Mouse (Mus musculus): ENCODE results near the gene Hes7.

DNA sequence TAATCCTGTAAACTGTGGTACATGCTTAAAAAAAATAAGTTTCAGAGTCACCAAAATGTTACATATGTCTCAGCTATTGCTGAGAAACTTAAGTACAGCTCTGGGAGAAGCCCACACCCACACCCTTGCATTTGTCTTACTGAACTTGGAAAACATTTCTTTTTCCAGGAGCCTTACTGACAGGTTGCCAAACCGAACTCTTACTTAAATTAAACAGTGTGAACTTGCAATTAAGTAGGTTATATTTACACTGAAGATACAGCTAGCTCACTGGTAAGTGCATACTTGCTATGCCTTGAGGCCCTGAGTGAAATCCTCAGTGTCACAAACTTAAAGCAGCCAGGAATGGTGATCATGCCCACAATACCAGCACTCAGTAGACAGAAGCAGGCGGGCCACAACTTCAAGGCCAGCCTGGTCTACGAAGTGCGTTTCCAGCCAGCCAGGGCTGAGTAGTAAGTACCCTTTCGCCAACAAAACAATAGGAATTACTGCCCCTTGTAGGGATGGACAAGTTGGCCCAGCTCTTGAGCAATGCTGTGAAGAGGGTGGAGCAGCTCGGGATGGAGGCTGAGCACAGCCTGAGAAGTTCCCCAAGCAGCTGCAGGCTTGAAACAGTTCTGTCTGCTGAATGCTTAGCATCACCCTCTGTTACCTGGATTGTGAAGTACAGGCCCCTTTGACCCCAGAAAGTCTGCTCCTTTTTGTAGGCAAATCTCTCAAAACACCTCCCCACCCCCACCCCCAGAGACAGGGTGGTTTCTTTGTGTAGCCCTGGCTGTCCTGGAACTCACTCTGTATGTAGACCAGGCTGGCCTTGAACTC is 46.0 kb upstream of the Hes7 start:
- TF ChIP-seq POLR2A (IDR thresholded peaks at IDR 0.05; ENCODE audit: low read depth, low read length) (no peak), CTCF (conservative IDR thresholded peaks at IDR 0.05; ENCODE audit: insufficient read depth, insufficient read length, low read depth, low read length) (no peak)

Data from kidney, adult 2 months (tissue).